Mouse (Mus musculus) myocyte (in vitro differentiated cells): ENCODE measurements around the gene Cop1.

Source experiments
- E2F4 ChIP-seq: IDR thresholded peaks from one replicate; pipeline ENCODE4 v1.6.1; 2011; ENCODE audit warnings: mild to moderate bottlenecking, control low read depth, moderate library complexity; ENCODE audit not compliant: insufficient read depth
- POLR2A ChIP-seq: IDR thresholded peaks from one replicate; pipeline ENCODE4 v1.6.1; 2011; ENCODE audit warnings: low read depth, mild to moderate bottlenecking, control low read depth, moderate library complexity; ENCODE audit not compliant: insufficient read length

- TF ChIP-seq POLR2A: no peak
- no peak for TF ChIP-seq E2F4
Observed at GRCm38 (mm10) chr1:159211711-159212110, 20.4 kb upstream of the Cop1 start.
